Mouse (Mus musculus): ENCODE measurements at regions not wholly inside any gene's neighbourhood (a gene's known extent, or its start where the extent isn't known, plus 50 kb on each side); places are given as distances from the start of the nearest gene placed in this dataset.
"Not testable (repeated sequence)": the region's sequence is repeated elsewhere in the genome, so short reads cannot be mapped to it uniquely, and the experiment has no call there.

GRCm38 (mm10) chr2:146724142-146724679, 131.5 kb upstream of the Kiz start:
- no peak for ATAC-seq

- ATAC-seq = no peak
Observed at GRCm38 (mm10) chr2:146724924-146725555, 130.6 kb upstream of the Kiz start.

- ATAC-seq = no peak
Observed at GRCm38 (mm10) chr2:146728693-146729092, 127.0 kb upstream of the Kiz start.

- no peak for ATAC-seq
Observed at GRCm38 (mm10) chr2:146731081-146731480, 124.6 kb upstream of the Kiz start.

- ATAC-seq = not testable (repeated sequence)
Observed at GRCm38 (mm10) chr2:146732891-146733290, 122.8 kb upstream of the Kiz start.

- ATAC-seq = no peak
Observed at GRCm38 (mm10) chr2:146744396-146744795, 111.3 kb upstream of the Kiz start.

- no peak for ATAC-seq
Observed at GRCm38 (mm10) chr2:146745012-146745682, 110.5 kb upstream of the Kiz start.

GRCm38 (mm10) chr2:146745683-146746047, 110.0 kb upstream of the Kiz start:
- ATAC-seq = no peak

- no peak for ATAC-seq
Observed at GRCm38 (mm10) chr2:146753988-146754387, 101.7 kb upstream of the Kiz start.

GRCm38 (mm10) chr2:146763522-146764144, 92.0 kb upstream of the Kiz start:
- ATAC-seq = no peak

GRCm38 (mm10) chr2:146764313-146765255, 91.1 kb upstream of the Kiz start:
- no peak for ATAC-seq

- ATAC-seq = no peak
Observed at GRCm38 (mm10) chr2:146774876-146775275, 80.8 kb upstream of the Kiz start.

- no peak for ATAC-seq
Observed at GRCm38 (mm10) chr2:146787132-146787810, 68.4 kb upstream of the Kiz start.

GRCm38 (mm10) chr2:146787811-146788455, 67.7 kb upstream of the Kiz start:
- ATAC-seq = no peak

- ATAC-seq = no peak
Observed at GRCm38 (mm10) chr2:146792844-146793420, 62.7 kb upstream of the Kiz start.

GRCm38 (mm10) chr2:146802973-146803372, 52.7 kb upstream of the Kiz start:
- ATAC-seq = no peak
